Mouse (Mus musculus) inflammation-experienced regulatory T-cells, adult 6 months (primary cell): Measurements from ENCODE around the gene Rbl1. TPM values are rescaled to one million over a fixed set of nuclear protein-coding genes. Genes with fewer than 3 reads are reported as not detected.

ENCODE experiments used
- ATAC-seq: one replicate; pipeline ENCODE4 v1.8.0; 2017
- polyA plus RNA-seq, 3 experiments: library from polyadenylated mRNA; unstranded; fragments of 100-300 nt; shearing (Covaris generic); gene quantifications; one replicate each; pipeline ENCODE4 v1.2.1; 2017

Gene Rbl1
- polyA plus RNA-seq, 3 experiments from 2014 or later = 18.6 to 30.7 (median 21.8) TPM

- ATAC-seq = no peak
Observed at GRCm38 (mm10) chr2:157132686-157133540, 71.4 kb downstream of the Rbl1 start.

DNA sequence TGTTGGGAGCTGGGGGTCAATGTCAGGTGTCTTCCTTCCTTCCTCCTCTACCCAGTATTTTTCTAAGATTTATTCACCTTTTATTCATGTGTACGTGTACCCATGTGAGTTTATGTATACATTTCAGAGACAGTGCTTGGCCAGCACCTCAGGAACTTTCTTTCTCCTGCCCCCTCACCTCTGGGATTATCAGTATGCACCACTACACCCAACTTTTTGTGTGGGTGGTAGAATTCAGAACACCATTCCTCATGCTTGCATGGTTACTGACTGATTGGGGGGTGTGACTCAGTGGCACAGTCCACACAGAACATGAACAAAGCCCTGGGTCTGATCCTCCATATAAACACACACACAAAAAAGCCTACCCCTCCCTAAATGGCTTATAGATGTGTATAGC, 72.2 kb downstream of the Rbl1 start:
- ATAC-seq = no peak

GRCm38 (mm10) chr2:157130813-157131514, 73.4 kb downstream of the Rbl1 start:
- ATAC-seq = peak; percentile 41

DNA sequence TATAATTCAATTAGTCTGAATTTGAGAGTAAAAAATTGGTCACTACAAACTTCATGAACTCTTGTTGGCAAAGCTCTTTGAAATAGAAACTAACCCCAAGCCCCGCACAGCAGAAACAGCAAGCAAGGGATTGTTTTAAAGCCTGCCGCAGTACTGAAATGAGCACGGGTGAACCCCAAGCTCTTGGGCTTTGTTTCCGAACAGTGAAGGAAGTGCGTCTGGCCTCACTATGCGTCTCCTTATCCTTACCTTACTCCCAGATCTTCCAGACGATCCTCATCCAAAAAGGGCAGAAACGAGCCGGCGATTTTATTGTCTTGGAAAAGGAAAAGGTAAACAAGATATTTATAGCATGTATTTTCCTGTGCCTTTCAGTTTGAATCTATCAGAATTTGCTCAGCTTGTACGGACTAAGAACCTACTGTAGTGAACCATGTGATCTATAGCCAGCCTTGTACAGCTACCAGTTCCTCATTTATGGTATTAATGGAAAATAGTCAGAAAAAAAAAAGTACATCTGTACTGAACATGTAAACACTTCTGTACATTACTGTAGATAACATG, 74.7 kb downstream of the Rbl1 start:
- ATAC-seq = peak; percentile 48

DNA sequence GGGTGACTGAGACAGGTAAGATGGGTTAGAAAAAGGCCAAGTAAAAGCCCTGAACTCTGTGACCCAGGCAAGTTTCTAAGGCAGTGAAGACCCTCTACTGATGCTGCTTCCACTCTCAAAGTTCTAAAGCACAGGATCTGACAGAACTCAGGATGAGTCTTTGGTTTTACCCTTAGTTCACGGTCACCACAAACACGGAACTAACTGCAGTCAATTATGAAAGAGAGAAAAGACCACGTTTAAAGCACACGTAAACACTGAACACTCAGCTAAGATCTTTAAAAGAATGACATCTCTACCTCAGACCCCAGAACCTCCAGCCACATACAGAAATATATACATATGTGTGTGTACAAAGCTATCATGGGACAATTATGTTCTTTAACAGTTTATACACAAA, 75.2 kb downstream of the Rbl1 start:
- no peak for ATAC-seq

- ATAC-seq = no peak
Observed at GRCm38 (mm10) chr2:157128072-157128471, 76.3 kb downstream of the Rbl1 start.

- no peak for ATAC-seq
Observed at GRCm38 (mm10) chr2:157127370-157127769, 77.0 kb downstream of the Rbl1 start.

DNA sequence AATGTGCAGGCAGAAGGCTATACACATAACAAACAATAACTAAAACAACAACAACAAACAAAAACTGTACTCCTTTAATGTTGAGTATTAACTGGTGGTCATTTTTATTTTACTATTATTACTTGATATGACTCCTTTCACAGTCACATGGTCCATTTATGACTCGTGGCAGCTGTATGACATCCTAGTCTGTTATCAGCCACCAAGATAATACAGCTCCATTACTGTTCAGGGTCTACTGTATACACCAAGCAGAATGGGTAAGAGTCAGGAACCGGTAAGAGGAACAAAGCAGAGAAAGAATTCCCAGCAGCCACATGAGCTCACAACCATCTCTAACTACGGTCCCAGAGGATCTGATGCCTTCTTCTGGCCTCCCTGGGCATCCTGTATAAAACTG, 79.1 kb downstream of the Rbl1 start:
- ATAC-seq = no peak

DNA sequence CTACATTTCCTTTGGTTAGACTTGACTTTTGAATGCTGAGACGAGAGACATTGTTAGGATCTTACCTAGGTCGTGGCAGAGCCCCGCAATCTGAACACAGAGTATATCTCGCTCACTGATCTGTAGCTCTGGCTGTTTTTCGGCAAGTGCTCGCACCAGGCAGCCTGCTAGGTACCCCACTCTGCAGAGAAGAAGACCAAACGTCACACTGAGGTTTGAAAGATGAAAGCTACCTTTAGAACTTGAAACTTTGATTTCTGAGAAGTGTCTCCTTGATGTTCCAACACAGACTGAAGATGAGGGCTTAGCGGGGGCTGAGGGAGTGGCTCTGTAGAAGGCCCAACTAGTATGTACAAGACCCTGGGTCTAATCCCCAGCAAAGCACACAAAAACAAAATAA, 82.6 kb downstream of the Rbl1 start:
- ATAC-seq = peak; percentile 71

DNA sequence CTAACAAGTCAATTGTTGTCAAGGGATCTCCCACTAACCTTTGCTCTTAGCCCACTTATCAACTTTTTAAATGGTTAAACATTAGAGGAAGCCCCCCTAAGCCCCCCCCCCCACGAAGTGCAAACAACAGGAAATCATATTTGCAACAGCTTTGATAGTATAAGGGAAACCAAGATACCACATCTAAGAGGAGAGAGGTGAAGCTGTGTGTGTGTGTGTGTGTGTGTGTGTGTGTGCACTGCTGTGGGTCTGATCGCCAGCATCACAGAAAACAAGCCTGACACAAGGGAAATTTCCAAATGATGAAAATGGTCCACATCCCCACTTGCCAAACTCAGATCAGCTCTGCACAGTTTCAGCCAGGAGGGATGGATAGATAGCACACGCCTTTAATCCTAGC, 85.3 kb downstream of the Rbl1 start:
- peak; percentile 76 for ATAC-seq

- ATAC-seq = no peak
Observed at GRCm38 (mm10) chr2:157118556-157118955, 85.8 kb downstream of the Rbl1 start.

- ATAC-seq = no peak
Observed at GRCm38 (mm10) chr2:157116964-157117363, 87.4 kb downstream of the Rbl1 start.

- ATAC-seq = no peak
Observed at GRCm38 (mm10) chr2:157108236-157108635, 96.1 kb downstream of the Rbl1 start.

GRCm38 (mm10) chr2:157104454-157104853, 99.9 kb downstream of the Rbl1 start:
- ATAC-seq = no peak

- ATAC-seq = no peak
Observed at GRCm38 (mm10) chr2:157102256-157102655, 102.1 kb downstream of the Rbl1 start.

GRCm38 (mm10) chr2:157101650-157102049, 102.7 kb downstream of the Rbl1 start:
- ATAC-seq = no peak

DNA sequence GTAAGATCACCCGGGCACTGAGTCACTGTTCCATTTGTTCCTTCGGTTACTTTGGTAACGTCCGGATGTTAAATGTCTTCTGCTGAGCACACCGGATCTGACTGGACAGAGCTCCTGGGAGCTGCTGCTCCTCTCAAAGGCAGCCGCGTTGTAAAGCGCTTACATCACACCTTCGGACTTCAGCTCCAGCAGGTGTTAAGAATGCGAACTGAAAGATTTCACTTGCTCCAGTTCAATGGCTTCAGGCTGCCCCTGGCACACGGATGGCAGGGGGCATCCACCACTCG, 104.1 kb downstream of the Rbl1 start:
- ATAC-seq = no peak

DNA sequence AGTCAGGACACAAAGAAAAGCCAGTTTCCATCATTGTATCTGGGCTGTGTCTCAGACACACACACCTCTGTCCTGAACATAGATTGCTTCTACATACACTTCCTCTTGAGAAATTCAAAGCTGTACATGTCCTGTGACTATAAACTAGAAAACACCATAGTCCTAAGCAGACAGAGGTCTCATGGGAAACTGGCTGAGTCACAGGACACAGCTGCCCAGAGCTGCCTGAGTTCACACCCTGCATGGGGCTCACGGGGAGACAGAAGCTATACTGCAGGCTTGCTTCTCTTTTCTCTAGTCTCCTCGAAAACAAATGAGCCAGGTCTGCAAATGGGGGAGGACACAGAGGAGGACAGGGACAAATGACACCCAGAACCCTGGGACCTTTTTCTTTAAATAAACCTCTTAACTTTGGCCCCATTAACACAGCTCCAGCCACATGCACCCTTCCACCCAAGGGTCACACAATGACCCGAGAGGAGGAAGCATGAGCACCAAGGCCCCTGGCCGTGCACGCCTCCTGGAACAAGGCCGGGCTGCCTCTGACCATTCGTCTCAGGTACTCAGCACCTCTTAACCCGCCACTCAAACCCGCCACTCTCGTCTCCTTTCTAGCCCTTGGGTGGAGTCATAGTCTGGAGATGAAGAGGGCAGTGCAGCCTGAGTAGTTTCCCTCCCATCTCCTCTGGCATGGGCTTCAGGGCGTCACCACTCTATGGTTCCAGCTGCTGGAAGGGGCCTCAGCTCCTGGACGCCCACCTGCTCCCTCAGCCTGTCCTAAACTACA, 104.6 kb downstream of the Rbl1 start:
- no peak for ATAC-seq

Other genes with a start within 250 kb of the Rbl1 start
- gene Ndrg3, start 212.5 kb downstream of the Rbl1 start, polyA plus RNA-seq = 100 to 1,000 TPM in 2 of 3 experiments, 10 to 100 TPM in 1; 72.3 to 142 (median 105) TPM
- 10 to 100 TPM; 10.3 to 34.2 (median 11.3) TPM for gene Dsn1, start 197.4 kb downstream of the Rbl1 start, polyA plus RNA-seq
- gene Soga1, start 125.3 kb downstream of the Rbl1 start, polyA plus RNA-seq = under 1 TPM in 1 of 3 experiments, not detected in 2; 0.17 TPM
- not detected for gene Tldc2, start 117.5 kb downstream of the Rbl1 start, polyA plus RNA-seq
- 100 to 1,000 TPM; 383 to 537 (median 471) TPM for gene Samhd1, start 69.3 kb downstream of the Rbl1 start, polyA plus RNA-seq
- gene Rpn2, start 74.5 kb upstream of the Rbl1 start, polyA plus RNA-seq = 100 to 1,000 TPM; 197 to 242 (median 205) TPM
- gene Mroh8, start 75.0 kb upstream of the Rbl1 start, polyA plus RNA-seq = under 1 TPM in 1 of 3 experiments, not detected in 2; 0.09 TPM
- gene Ghrh, start 143.0 kb upstream of the Rbl1 start, polyA plus RNA-seq = not detected
- 10 to 100 TPM; 41.4 to 46.8 (median 44.1) TPM for gene Manbal, start 163.1 kb upstream of the Rbl1 start, polyA plus RNA-seq
- gene Src, start 213.9 kb upstream of the Rbl1 start, polyA plus RNA-seq = 1 to 10 TPM in 2 of 3 experiments, under 1 TPM in 1; 0.43 to 2.1 (median 1.0) TPM